Mouse (Mus musculus) cerebellum, adult 11-12 months (tissue): Measurements from ENCODE around the gene Otud7b.
A peak's percentile ranks its signal among the peaks of the same experiment; 100 is the strongest.

ENCODE experiments used
- DNase-seq: peaks from one replicate; pipeline ENCODE4 v3.0.0; 2022

Gene Otud7b

DNA sequence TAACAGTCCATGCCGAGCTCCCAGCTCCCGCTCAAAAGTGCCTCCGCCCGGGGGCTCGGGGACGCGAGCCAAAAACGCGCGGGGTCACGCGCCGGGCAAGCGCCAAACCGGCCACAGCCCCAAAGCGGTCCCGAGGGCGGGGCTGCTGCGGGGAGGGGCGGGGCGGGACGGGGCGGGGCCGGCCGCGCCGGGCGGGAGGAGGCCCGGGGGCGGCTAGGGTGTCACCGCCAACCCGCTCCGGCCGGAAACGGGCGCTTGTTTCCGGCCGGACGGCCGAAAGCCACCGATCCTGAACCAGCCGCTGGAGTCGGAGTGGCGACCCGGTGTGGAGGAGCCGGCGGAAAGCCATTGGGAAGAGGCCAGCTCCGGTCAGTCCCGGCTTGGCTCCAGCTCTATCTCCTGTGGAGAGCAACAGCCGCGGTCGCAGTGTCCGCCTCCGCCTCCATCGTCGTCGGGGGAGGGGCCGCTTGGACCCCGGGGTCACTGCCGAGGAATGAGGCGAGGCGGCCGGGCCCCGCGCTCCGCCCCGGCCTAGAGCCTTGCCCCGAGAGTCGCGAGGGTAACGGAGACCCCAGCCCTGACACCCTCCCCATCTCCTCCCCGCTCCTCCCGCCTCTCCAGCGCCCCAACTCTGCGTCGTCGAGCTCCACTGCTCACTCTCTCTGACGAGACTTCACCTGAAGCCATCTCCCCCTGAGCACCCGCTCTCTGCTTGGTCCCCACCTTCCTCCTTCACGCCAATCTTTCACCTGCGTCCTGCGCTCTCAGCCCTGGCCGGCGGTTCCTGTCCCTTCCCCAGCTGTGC is at the start of gene Otud7b:
Gene Otud7b, plus strand, starts transcription at position 267 of the 805 bp plus-strand sequence.
- DNase-seq, result peak; percentile 85

- no peak for DNase-seq
Observed at GRCm38 (mm10) chr3:96055294-96055693, 49.0 kb upstream of the Otud7b start.

DNA sequence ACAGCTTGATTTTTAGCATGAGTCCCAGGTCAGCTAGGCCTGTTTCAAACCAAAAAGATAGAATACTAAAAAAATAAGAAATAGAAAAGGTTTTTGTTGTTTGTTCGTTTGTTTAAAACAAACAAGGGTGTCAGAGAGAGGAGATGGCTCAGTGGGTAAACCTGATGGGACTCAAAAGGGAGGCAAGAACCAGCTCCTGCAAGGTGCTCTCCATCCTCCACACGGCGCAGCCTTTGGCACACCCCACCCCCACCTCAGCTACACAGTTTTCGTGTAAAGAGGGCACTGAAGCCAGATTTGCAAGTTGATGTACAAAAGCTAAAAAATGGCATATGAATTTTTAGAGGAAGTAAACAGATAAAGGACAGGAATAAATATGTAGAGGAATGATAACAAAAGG is 48.3 kb upstream of the Otud7b start:
- DNase-seq, result no peak

- DNase-seq, result peak; percentile 89
Observed at GRCm38 (mm10) chr3:96057747-96058204, 46.6 kb upstream of the Otud7b start.

GRCm38 (mm10) chr3:96058231-96058896 is 46.0 kb upstream of the Otud7b start, which contains the start of gene Vps45:
Vps45 (minus strand) TSS chr3:96058466.
- peak; percentile 75 for DNase-seq

DNA sequence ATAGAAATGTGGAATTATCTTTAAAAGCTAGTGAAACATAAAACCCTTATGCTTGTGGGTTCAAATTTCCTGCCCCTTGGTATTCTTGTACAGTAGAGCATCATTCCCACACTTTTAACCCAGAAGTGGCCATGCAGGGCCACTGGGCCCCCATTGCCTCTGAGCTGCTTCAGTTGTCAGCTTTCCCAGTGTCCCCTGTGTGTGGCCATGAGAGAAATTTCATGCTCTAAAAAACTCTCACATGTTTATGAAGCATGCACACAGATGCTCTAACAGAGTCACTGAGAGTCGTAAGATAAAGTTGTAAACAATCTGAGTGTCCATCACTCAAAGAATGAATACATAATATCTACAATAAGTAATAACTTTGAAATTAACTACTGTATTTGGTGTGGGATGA is 44.2 kb upstream of the Otud7b start:
- no peak for DNase-seq

DNA sequence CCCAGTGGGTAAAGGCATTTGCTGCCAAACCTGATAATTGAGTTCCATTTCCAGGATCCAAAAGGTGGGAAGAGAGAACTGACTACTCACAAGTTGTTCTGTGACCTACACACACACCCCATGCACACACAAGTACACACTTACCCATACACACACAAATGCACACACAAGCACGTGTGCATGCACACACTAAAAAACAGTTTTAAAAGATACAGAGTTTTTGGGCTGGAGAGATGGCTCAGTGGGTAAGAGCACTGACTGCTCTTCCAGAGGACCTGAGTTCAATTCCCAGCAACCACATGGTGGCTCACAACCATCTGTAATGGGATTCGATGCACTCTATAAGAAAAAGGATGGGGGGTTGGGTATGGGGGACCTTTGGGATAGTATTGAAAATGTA is 41.0 kb upstream of the Otud7b start:
- DNase-seq, result no peak

GRCm38 (mm10) chr3:96064217-96064616 is 40.1 kb upstream of the Otud7b start:
- no peak for DNase-seq

DNA sequence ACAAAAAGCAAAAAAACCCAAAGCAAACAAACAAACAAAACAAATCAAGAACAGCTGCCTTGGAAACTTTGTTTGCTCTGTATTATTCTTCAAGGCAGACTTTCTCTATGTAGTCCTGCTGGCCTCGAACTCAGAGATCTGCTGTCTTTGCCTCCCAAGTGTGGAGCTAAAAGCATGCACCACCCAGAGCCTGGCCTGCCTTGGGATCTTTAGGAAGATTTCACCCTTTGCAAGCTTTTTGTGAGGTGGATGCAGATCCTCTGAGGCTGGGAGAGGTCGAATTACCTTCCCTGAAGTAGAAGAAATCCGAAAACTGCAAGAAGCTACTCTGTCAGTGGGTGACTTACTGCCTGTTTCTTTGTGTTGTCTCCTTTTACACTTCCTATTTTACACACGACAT is 39.2 kb upstream of the Otud7b start:
- DNase-seq, result no peak

GRCm38 (mm10) chr3:96065754-96066375 is 38.5 kb upstream of the Otud7b start:
- peak; percentile 63 for DNase-seq

DNA sequence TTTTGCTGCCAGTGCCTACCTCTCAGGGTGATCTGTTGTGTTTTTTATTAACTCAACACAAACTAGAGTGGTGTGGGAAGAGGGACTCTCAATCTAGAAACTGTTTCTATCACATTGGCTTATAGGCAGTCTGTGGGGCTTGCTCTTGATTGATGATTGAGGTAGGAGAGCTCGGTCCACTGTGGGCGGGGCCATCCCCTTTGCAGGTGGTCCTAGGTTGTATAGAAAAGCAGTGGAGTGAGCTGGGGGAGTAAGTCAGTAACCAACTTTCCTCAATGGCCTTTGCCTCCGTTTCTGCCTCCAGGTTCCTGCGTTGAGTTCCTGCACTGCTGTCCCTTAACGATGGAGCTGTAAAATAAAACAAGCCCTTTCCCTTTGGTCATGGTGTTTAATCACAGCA is 37.6 kb upstream of the Otud7b start:
- no peak for DNase-seq

DNA sequence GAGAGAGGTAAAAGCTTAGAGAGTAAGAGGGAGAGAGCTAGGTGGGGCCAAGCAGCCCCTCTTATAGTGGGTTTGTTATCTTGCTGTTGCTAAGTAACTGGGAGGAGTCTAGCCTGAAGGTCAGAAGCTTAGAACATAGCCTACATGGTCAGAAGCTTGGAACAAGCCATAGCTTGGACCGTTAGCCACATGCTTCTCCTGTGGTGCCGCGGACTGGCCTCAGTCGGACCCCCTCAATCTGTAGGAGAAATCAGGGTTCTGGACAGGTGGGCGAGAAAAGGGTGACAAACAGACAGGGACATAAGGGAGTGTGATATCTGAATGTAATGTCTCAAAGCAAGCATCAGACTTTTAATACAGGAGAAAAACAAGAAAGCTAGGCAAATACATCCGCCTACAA is 35.3 kb upstream of the Otud7b start:
- DNase-seq, result no peak

DNA sequence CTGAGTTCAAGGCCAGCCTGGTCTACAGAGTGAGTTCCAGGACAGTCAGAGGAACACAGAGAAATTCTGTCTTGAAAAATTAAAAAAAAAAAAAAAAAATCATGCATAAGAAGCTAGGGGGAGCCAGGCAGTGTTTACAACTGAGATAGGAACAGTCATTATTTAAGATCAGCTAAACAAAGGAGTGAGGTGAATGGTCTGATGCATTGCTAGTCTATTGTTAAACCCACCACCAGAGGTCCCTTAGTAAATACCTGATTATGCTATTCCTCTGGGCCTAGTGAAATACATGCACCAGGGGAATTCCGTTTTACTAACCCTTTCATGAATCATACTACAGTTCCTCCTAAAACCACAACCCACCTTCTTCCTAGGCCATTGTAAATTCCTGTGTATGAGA is 34.8 kb upstream of the Otud7b start:
- DNase-seq, result no peak

DNA sequence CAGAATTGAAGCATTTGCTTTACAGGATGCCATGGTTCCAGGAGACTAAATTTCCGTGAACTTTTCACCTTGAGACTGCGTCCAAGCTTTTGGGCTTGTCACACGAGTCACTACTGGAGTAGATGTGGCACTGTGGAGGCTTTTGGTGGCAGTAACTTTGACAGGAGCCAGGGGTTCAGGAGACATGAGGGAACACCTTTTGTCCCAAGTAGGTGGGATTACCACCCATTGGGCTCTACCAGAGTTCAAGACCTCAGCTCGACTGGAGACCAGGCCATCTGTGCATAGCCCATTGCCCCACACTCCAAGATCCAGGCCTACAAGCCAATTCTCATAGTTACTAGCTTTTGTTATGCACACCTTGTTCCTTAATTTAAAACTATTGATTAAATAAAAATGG is 34.1 kb upstream of the Otud7b start:
- DNase-seq, result no peak

DNA sequence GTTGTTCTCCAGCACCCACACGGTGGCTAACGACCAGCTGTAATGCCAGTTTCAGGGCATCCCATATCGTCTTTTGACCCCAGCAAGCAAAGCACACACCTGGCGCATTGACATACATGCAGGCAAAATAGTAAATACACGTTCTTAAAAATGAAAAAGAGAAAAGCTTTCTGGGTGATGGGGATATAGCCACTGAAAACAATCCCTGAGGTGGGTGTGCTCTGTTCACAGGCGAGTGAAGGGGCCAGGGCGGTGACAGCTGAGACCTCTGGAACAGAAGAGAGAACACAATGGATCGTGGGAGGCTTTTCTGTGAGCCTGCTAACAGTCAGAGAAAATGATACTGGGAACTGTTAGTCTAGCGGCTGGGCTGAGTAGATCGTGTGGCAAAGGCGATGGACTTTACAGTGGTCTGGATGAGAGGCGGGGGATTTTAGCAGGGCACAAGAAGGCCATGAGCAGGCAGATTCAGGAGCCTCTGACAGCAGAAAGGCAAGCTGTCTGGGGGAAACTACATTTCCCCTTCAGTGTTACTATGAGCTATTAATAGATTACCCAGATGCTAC is 31.3 kb upstream of the Otud7b start:
- no peak for DNase-seq

GRCm38 (mm10) chr3:96078066-96078465 is 26.3 kb upstream of the Otud7b start:
- DNase-seq, result no peak

DNA sequence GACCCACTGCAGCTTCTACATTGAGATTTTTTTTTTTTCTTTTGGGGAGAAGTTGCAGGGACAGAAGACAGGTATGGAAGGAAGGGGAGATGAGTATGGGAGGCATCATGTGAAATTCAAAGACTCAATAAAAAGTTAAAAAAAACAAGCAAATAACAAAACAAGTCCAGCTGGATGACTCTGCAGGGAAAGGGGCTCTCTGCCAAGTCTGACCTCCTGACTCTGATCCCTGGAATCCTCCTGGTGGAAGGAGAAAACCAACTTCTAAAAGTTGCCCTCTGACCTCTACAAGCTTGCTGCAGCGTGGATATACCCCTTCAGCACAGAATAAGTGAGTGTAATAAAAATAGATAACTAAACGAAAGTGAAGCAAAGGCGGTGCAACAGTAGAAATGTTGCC is 25.6 kb upstream of the Otud7b start:
- no peak for DNase-seq

DNA sequence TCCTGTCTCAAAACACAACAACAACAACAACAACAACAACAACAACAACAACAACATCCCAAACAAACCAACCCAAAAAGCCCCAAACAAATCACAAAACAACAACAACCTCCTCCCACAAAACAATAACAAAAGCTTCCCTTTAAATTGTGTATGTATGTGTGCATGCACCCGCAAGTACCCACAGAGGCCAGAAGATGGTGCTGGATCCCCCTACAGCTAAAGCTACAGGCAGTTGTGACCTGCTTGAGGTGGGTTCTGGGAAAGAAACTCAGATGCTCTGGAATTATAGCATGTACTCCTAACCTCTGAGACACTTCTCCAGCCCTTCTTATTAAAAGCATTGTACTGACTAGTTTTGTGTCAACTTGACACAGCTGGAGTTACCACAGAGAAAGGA is 23.3 kb upstream of the Otud7b start:
- DNase-seq, result no peak

DNA sequence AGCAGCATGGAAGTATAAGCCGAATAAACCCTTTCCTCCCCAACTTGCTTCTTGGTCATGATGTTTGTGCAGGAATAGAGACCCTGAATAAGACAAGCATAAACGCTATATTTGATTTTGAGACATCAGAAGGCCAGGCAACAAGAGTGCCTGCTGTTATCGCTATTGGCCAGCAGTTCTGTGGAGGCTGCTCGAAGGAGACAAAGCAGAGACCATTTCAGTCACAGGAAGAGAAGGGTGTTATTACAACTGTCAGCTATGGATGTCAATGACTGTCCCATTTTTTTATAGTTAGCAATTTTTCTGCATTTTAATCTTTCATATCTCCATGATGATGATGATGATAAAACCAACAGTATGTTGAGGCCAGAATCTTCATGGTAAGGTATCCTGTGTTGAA is 22.7 kb upstream of the Otud7b start:
- DNase-seq, result no peak

GRCm38 (mm10) chr3:96082100-96082499 is 22.2 kb upstream of the Otud7b start:
- no peak for DNase-seq

DNA sequence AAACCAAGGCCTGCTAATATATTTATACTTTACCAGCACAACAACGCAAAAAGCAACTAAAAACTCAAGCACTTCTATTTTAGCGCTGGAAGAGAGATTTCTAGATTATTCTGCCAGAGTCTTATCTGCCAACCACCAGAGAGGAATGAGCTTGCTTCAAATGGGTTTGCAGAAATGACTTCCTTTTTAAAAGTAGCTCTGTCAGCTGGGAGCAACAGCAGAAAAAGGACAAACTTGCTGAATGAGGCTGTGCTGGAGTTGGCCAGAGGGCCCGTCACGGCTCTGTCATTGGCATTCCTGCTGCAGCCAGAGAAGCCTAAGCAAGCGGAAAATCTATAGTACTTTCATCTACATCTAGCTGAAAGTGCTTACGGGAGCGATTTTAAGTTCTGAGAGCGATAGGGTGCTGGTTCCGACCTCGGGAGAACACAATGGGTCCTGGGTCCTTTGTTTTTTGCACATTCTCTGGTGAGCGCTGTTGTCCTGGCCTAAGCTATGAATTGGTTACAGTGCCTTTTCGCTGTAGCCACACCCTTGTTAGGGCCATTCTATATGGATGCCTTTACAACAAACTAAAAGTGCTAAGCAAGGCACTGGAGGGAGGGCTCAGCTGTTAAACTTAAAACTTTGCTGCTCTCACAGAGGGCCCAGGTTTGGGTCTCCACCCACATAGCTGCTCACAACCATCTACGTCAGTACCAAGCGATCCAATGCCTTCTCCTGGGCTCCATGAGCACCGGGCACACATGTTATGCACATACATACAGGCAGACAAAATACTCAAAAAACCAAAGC is 21.4 kb upstream of the Otud7b start:
- DNase-seq, result no peak

GRCm38 (mm10) chr3:96084146-96084755 is 20.1 kb upstream of the Otud7b start:
- no peak for DNase-seq
